Mouse (Mus musculus): ENCODE data around the gene Mta2. TPM values are rescaled to one million over a fixed set of nuclear protein-coding genes. Genes with fewer than 3 reads are reported as not detected.
A peak's percentile ranks its signal among the peaks of the same experiment; 100 is the strongest.

Gene Mta2
- polyA plus RNA-seq, 1 experiment from 2014 or later: 53.1 TPM

- peak overlapping the region; percentile 50 for H3K4me2 ChIP-seq (replicated peaks; ENCODE audit: low read depth)
- no peaks in the 10 kb centered on the region for H3K9me3 ChIP-seq (ENCODE audit: control insufficient read depth)
- H3K27ac ChIP-seq (ENCODE audit: low read depth, low read length): no peak overlapping the region; the same call in 1 of the 2 replicates
- 14% methylated on average over 5 of the region's 5 CpGs for WGBS
- H3K9ac ChIP-seq (ENCODE audit: low read depth, low read length): 0 out of 2 replicates have a peak overlapping the region, but pooled peaks have one; percentile 1
- no peak for ATAC-seq
- H3K4me3 ChIP-seq (ENCODE audit: low read depth, low read length): peak overlapping the region; percentile 20
- no peaks in the 10 kb centered on the region; the same call in 1 of the 2 replicates for H3K4me1 ChIP-seq (replicated peaks; ENCODE audit: control insufficient read depth, insufficient read depth, low read length)
- peaks cover 52% of the 10 kb centered on the region for H3K36me3 ChIP-seq (ENCODE audit: control insufficient read depth, insufficient read depth)
- no peak for TF ChIP-seq CTCF (IDR thresholded peaks at IDR 0.05; ENCODE audit: low read depth)
- no peaks in the 10 kb centered on the region for H3K27me3 ChIP-seq (replicated peaks; ENCODE audit: control insufficient read depth, insufficient read depth, low read length)
These were observed 3.1 kb downstream of the Mta2 start for GRCm38 (mm10) chr19:8944750-8945149.

- Histone ChIP-seq H3K36me3 (ENCODE audit: control insufficient read depth, insufficient read depth) (peaks cover 54% of the 10 kb centered on the region), H3K27ac (ENCODE audit: low read depth, low read length) (no peak overlapping the region; the same call in 1 of the 2 replicates), H3K9me3 (ENCODE audit: control insufficient read depth) (no peaks in the 10 kb centered on the region), H3K4me3 (ENCODE audit: low read depth, low read length) (peak overlapping the region; percentile 20), H3K4me2 (replicated peaks; ENCODE audit: low read depth) (peak overlapping the region; percentile 50), H3K9ac (ENCODE audit: low read depth, low read length) (0 out of 2 replicates have a peak overlapping the region, but pooled peaks have one; percentile 1), H3K4me1 (replicated peaks; ENCODE audit: control insufficient read depth, insufficient read depth, low read length) (no peaks in the 10 kb centered on the region; the same call in 1 of the 2 replicates), H3K27me3 (replicated peaks; ENCODE audit: control insufficient read depth, insufficient read depth, low read length) (no peaks in the 10 kb centered on the region)
- 58% methylated on average over 6 of the region's 6 CpGs for WGBS
- ATAC-seq: no peak
- TF ChIP-seq CTCF (IDR thresholded peaks at IDR 0.05; ENCODE audit: low read depth): no peak; the same call in 1 of the 2 replicates
These were observed 3.6 kb downstream of the Mta2 start for GRCm38 (mm10) chr19:8945251-8945650.

GRCm38 (mm10) chr19:8946929-8947328 lies 5.3 kb downstream of the Mta2 start:
- Histone ChIP-seq H3K4me3 (ENCODE audit: low read depth, low read length) (no peak overlapping the region), H3K9me3 (ENCODE audit: control insufficient read depth) (no peaks in the 10 kb centered on the region), H3K4me2 (replicated peaks; ENCODE audit: low read depth) (no peak overlapping the region), H3K27ac (ENCODE audit: low read depth, low read length) (no peak overlapping the region), H3K36me3 (ENCODE audit: control insufficient read depth, insufficient read depth) (peaks cover 64% of the 10 kb centered on the region), H3K27me3 (replicated peaks; ENCODE audit: control insufficient read depth, insufficient read depth, low read length) (no peaks in the 10 kb centered on the region), H3K4me1 (replicated peaks; ENCODE audit: control insufficient read depth, insufficient read depth, low read length) (no peaks in the 10 kb centered on the region), H3K9ac (ENCODE audit: low read depth, low read length) (no peak overlapping the region)
- ATAC-seq: no peak
- WGBS: 87% methylated on average over 7 of the region's 7 CpGs
- TF ChIP-seq CTCF (IDR thresholded peaks at IDR 0.05; ENCODE audit: low read depth): no peak

- Histone ChIP-seq H3K27ac (ENCODE audit: low read depth, low read length) (no peak overlapping the region), H3K4me3 (ENCODE audit: low read depth, low read length) (no peak overlapping the region), H3K36me3 (ENCODE audit: control insufficient read depth, insufficient read depth) (peaks cover 68% of the 10 kb centered on the region), H3K27me3 (replicated peaks; ENCODE audit: control insufficient read depth, insufficient read depth, low read length) (no peaks in the 10 kb centered on the region), H3K9ac (ENCODE audit: low read depth, low read length) (no peak overlapping the region), H3K9me3 (ENCODE audit: control insufficient read depth) (no peaks in the 10 kb centered on the region), H3K4me1 (replicated peaks; ENCODE audit: control insufficient read depth, insufficient read depth, low read length) (no peaks in the 10 kb centered on the region), H3K4me2 (replicated peaks; ENCODE audit: low read depth) (no peak overlapping the region)
- ATAC-seq: no peak
- WGBS: 91% methylated on average over 5 of the region's 5 CpGs
- no peak for TF ChIP-seq CTCF (IDR thresholded peaks at IDR 0.05; ENCODE audit: low read depth)
These were observed 8.5 kb downstream of the Mta2 start for GRCm38 (mm10) chr19:8950190-8950589.

- H3K9ac ChIP-seq (ENCODE audit: low read depth, low read length): no peak overlapping the region
- H3K4me2 ChIP-seq (replicated peaks; ENCODE audit: low read depth): no peak overlapping the region
- WGBS: 84% methylated on average over 9 of the region's 9 CpGs
- H3K27me3 ChIP-seq (replicated peaks; ENCODE audit: control insufficient read depth, insufficient read depth, low read length): no peaks in the 10 kb centered on the region
- no peak overlapping the region for H3K27ac ChIP-seq (ENCODE audit: low read depth, low read length)
- ATAC-seq: no peak
- peaks cover 49% of the 10 kb centered on the region for H3K36me3 ChIP-seq (ENCODE audit: control insufficient read depth, insufficient read depth)
- no peaks in the 10 kb centered on the region for H3K9me3 ChIP-seq (ENCODE audit: control insufficient read depth)
- TF ChIP-seq CTCF (IDR thresholded peaks at IDR 0.05; ENCODE audit: low read depth): no peak
- H3K4me1 ChIP-seq (replicated peaks; ENCODE audit: control insufficient read depth, insufficient read depth, low read length): no peaks in the 10 kb centered on the region
- no peak overlapping the region for H3K4me3 ChIP-seq (ENCODE audit: low read depth, low read length)
These were observed 10.6 kb downstream of the Mta2 start for GRCm38 (mm10) chr19:8952241-8952640.

- peak; percentile 3; the same call in 1 of the 2 replicates for TF ChIP-seq CTCF (IDR thresholded peaks at IDR 0.05; ENCODE audit: low read depth)
- Histone ChIP-seq H3K36me3 (ENCODE audit: control insufficient read depth, insufficient read depth) (peaks cover 43% of the 10 kb centered on the region), H3K4me1 (replicated peaks; ENCODE audit: control insufficient read depth, insufficient read depth, low read length) (no peaks in the 10 kb centered on the region), H3K27me3 (replicated peaks; ENCODE audit: control insufficient read depth, insufficient read depth, low read length) (no peaks in the 10 kb centered on the region), H3K27ac (ENCODE audit: low read depth, low read length) (peak within 1 kb of the TSS; percentile 60), H3K9me3 (ENCODE audit: control insufficient read depth) (no peaks in the 10 kb centered on the region), H3K4me2 (replicated peaks; ENCODE audit: low read depth) (peak within 1 kb of the TSS; percentile 81), H3K9ac (ENCODE audit: low read depth, low read length) (peak within 1 kb of the TSS; percentile 48), H3K4me3 (ENCODE audit: low read depth, low read length) (peak within 1 kb of the TSS; percentile 53)
- ATAC-seq: peak; percentile 94
- 2% methylated on average over 46 of the region's 46 CpGs for WGBS
These were observed 11.7 kb downstream of the Mta2 start, which contains the start of gene Tut1 for GRCm38 (mm10) chr19:8953135-8954039. Tut1 (plus strand) TSS chr19:8953847.

All from intestine, postnatal 0 days (tissue).